Mouse (Mus musculus): Measurements from ENCODE around the gene Tespa1. TPM values are rescaled to one million over a fixed set of nuclear protein-coding genes. Genes with fewer than 3 reads are reported as not detected.
"Not testable (repeated sequence)": the region's sequence is repeated elsewhere in the genome, so short reads cannot be mapped to it uniquely, and the experiment has no call there.

Tespa1 gene
- polyA plus RNA-seq, 3 experiments from 2014 or later, result 183 to 507 (median 400) TPM

- ATAC-seq, result peak; percentile 63
Measured at GRCm38 (mm10) chr10:130363438-130364164, 40.9 kb downstream of the Tespa1 start.

- ATAC-seq, result no peak
Measured at GRCm38 (mm10) chr10:130364766-130365165, 42.1 kb downstream of the Tespa1 start.

DNA sequence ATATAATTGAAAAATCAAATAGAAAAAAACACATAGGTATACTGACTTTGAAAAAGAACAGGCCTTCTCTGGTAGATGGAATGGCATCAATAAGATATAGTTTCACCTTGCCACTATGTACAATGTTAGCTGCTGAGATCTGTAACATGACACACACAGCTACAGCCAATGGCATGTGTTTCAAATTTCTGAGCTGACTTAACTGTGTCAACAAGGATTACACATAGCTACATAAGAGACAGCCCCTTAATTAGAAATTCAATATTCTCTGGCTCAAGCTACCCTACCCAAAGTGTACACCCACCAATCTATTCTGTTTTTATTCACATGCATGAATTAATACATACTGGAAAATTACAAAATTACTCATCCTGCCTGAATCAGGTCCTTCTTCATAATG lies 45.7 kb downstream of the Tespa1 start:
- ATAC-seq, result no peak

GRCm38 (mm10) chr10:130370005-130370682 lies 47.5 kb downstream of the Tespa1 start:
- no peak for ATAC-seq

DNA sequence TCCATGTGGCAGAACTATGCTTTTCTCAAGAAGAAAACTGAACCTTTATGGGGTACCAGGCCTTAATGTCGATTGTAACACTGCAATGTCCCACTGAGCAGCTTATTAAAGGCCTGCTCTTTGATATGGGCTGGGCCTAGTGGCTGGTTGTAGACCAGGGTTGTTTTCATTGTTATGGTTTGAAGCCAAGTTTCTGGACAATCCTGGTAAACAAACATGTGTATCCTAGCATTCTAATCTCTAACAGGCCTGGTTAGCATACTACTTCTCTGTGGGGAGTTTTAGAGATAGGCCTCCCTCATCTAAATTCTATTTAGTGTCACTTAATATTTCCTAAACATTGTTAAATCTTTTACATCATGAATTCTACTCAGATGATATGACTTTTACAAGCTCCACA lies 49.0 kb downstream of the Tespa1 start:
- ATAC-seq, result no peak

DNA sequence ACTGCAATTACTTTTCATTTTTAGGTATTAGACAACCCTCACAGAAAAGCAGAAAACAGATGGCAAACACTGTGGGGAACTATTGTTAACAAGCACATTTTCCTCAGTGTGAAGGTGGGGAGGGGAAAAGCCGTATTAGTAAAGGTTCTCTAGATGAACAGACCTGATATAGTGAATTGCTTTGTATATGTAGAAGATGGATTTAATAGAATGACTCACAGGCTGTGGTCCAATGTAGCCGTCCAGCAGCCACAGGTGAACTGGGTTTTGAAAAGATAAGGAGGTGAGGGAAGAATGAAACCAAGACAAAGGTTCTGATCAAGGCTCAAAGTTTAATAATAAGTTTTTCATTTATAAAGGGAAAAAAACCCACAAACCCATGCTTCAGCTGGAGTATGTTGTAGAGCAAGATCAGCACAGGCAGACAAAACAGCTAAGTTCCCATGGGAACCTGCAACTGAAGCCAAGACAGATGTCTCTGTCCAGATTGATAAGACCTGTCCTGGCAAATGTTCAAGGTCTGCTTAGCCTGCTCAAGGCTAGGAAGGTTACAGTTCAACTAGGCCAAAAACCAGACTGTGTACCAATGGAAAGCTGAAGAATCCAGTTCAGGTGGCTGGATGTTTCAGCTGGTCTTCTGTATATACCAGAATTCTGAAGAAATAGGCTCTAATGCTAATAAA lies 50.0 kb downstream of the Tespa1 start:
- no peak for ATAC-seq

DNA sequence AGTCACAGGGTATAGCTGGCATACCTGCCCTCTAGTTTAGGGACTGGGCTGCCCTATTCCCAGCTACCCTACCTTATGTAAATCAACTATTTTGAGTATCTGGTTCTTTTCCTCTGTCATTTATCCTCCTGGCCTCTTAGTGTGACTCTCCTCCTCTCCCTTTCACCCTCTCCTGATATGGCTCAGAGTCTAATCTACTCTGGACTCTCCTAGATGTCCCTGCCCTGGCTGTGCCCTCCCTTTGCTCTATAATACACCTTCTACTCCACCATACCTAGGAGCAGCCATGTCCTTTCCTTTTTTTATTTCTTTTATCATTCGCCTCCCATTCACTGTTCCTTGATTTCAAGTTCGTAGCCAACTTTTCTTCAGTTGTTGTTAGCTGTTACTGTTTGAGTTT lies 52.5 kb downstream of the Tespa1 start:
- ATAC-seq, result no peak

DNA sequence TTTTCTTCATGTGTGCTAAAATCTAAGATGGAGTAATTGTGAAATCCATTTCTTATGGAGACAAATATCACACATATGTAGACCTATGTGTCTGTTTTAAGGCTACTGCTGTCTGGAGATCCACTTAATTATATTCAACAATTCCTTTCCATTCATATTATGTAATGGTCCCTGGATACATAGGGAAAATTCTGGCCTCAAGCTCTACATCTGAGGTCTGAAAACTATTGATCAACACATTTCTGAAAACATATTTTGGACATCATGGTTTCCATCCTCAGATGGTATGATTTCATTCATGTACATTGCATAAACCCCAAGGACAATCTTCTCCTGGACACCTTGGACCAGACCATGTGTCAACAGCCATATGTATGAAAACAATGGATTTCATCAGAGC lies 71.6 kb downstream of the Tespa1 start, which contains the start of gene Vmn2r84:
TSS of gene Vmn2r84 (minus strand) at position 101 of the 400 bp plus-strand sequence.
- no peak for ATAC-seq

DNA sequence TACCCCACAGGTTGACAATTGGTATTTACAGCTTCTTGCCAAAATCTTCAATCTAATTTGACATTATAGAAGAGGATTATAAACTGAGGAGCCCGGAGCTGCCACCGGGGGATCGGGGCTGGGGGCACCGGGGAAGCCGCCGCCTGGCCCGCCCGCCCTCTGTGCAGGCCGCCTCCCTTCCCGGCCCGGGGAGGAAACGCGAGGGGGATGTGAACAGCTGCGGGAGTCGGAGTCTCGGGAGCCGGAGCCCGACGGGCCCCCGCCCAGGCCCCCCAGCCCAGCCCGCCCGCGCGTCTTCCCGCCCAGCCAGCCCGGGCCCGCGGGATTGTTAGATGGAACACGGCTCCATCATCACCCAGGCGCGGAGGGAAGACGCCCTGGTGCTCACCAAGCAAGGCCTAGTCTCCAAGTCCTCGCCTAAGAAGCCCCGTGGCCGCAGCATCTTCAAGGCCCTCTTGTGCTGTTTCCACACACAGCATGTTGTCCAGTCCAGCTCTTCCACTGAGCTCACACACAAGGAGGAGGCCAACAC lies 89.6 kb downstream of the Tespa1 start:
- not testable (repeated sequence) for ATAC-seq

Other genes starting within 250 kb of the Tespa1 start
- gene Olfr823, start 207.5 kb upstream of the Tespa1 start, polyA plus RNA-seq (2017; shearing (Covaris generic)), result not detected
- gene Olfr824, start 192.9 kb upstream of the Tespa1 start, polyA plus RNA-seq (2017; shearing (Covaris generic)), result not detected
- gene Olfr825, start 156.1 kb upstream of the Tespa1 start, polyA plus RNA-seq (2017; shearing (Covaris generic)), result under 1 TPM in 1 of 3 experiments, not detected in 2; 0.21 TPM
- not detected for gene Olfr826, start 138.7 kb upstream of the Tespa1 start, polyA plus RNA-seq (2017; shearing (Covaris generic))
- gene Olfr827, start 108.5 kb upstream of the Tespa1 start, polyA plus RNA-seq (2017; shearing (Covaris generic)), result not detected
- gene Neurod4, start 42.6 kb upstream of the Tespa1 start, polyA plus RNA-seq (2017; shearing (Covaris generic)), result not detected
- 1 to 10 TPM; 1.2 to 2.5 (median 2.2) TPM for gene Vmn2r84, start 71.5 kb downstream of the Tespa1 start, polyA plus RNA-seq (2017; shearing (Covaris generic))
- under 1 TPM in 1 of 3 experiments, not detected in 2; 0.21 TPM for gene Vmn2r85, start 106.8 kb downstream of the Tespa1 start, polyA plus RNA-seq (2017; shearing (Covaris generic))
- under 1 TPM in 2 of 3 experiments, not detected in 1; 0.05 to 0.07 TPM for gene Vmn2r86, start 133.2 kb downstream of the Tespa1 start, polyA plus RNA-seq (2017; shearing (Covaris generic))
- gene Vmn2r87, start 174.5 kb downstream of the Tespa1 start, polyA plus RNA-seq (2017; shearing (Covaris generic)), result not detected